Mouse (Mus musculus): Measurements from ENCODE around the gene Slc7a5.

Gene Slc7a5

DNA sequence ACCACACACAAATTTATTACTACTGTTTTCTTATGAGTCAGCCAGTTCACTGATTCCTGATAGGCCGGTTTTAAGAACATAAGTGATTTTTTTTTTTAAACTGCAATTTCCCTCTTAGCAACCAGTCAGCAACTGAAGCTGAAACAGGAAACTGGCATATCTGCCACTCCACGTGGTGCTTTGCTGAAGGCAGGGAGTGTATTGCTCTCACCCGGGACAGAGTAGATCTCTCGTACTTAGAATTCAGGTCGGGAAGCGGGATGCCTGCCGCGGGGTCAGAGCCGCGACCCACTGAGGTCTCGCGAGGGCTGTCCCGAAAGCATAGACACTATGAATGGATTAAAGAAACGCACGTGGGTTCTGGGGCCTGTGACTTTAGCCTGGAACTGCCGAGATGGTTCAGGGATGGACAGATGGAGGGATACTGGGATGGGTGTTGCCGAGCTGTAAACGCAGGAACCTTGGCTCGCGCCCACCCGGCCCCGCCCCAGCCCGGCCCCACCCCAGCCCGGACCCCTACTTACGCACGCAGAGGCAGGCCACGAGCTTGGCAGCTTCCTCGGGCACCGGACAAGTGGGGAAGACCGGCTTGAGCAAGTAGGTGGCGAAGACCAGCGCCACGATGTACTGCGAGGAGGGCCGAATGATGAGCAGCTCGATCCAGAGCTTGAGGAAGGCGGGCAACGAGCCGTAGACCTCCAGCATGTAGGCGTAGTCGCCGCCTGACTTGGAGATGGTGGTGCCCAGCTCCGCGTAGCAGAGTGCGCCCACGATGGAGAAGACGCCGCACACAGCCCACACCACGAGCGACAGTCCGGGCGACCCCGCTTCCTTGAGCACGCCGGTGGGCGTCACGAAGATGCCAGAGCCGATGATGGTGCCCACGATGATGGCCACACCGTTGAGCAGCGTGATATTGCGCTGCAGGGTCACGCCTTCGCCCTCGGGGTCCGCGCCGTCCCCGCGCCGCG lies 667 bp downstream of the Slc7a5 start:
- DNase-seq (ENCODE audit: low spot score) = peak; percentile 62

DNA sequence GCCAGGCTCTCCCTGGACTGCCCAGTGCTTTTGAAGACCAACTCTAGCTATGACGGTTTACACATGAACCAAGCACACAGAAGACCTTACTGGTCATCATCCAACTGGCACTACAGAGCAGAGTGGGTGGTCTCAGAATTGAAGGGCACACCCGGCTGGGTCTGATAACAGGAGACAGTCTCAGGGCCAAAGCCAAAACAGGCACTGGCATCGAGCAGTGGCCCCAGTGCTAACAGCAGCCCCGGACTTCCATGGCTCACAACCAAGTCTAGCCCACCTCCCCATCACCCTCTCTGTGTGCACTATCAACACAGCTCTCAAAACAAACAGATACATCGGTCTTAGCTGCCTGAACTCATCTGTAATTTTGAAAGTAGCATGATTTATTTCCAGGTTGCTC lies 1.6 kb downstream of the Slc7a5 start:
- DNase-seq (ENCODE audit: low spot score) = no peak

DNA sequence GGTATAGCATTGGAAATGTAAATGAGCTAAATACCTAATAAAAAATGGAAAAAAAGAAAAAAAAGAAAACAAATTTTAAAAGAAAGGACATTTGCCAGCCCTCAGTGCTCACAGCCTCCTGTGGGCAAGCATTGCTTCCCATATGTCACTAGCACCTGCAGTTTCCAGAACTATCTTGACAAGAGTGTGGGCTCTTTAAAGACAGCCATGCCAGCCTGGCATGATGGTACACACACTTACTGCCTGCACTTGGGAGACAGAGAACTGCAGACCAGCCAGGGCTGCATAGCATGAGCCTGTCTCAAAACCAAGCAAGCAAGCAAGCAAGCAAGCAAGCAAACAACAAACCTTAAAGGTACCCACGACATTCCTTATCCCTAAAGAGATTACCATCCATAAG lies 2.1 kb downstream of the Slc7a5 start:
- no peak for DNase-seq (ENCODE audit: low spot score)

DNA sequence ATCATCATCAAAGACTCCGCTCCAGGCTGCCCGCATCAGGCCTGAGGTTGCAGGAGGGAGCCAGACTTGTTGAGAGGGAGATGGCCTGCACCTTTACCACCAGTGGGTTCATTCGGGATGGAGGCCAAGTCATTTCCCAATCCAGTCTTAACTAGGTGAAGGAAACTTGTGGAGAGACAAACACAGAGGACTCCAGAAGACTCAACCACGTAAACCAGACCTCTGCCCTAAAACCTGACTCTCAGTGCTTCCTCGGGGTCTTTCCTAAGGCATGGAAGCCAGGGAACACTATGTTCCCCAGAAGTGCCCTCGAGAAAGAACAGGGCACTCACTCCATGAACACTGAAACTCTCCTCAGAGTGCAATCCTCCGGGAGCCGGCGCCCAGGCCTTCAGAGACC lies 2.5 kb downstream of the Slc7a5 start:
- no peak for DNase-seq (ENCODE audit: low spot score)

DNA sequence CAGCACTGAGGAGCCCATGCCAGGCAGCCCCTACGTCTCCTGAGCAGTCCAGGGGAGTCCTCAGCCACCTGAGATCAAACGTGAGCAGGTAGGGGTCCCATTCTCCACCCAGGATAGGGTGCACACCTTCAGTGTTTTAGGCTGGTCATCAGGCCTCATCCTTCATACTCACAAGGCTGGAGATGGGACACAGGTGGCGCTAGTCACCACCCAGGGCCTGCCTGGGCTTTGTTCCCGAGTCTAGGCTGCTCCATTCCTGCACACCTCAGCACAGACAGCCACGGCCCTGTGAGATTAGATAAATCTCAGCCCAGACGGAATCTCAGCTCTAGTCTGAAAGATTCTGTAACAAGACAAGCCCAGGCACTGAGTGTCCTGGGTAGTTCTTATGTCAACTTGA lies 3.5 kb downstream of the Slc7a5 start:
- DNase-seq (ENCODE audit: low spot score) = no peak

DNA sequence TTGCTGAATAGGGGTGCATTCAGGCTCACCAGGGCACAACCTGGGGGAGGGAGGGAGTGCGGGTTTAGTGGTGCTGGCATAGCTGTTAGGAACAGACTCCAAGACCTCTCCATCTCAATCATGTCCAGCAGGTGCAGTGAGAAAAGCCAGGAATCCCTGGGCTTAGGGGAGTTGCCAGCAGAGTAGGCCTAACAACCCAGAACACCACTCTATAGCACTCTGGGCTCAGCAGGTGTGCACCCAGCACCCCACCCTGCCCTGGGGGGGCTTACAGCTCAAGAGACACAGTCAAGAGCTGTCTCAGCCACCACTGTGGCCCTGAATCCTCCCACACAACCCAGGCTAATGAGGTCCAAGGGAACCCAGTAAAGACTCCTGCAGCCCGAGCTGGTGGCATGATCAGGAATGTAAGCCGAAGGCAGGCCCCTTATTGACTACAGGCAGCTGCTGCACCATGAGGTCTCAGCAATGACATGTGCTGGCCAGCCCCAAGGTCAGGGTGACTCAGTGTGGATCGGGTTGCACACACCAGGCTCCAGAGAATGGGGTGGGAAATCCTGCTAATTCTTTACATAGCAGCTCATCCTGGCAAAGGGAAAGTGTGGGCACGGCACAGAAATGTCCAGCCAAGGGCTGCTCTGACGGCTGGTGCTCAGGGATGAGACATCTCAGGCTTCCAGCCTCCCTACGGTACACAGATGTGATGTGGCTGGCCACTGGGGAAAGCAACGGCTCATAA lies 5.8 kb downstream of the Slc7a5 start:
- no peak for DNase-seq (ENCODE audit: low spot score)

DNA sequence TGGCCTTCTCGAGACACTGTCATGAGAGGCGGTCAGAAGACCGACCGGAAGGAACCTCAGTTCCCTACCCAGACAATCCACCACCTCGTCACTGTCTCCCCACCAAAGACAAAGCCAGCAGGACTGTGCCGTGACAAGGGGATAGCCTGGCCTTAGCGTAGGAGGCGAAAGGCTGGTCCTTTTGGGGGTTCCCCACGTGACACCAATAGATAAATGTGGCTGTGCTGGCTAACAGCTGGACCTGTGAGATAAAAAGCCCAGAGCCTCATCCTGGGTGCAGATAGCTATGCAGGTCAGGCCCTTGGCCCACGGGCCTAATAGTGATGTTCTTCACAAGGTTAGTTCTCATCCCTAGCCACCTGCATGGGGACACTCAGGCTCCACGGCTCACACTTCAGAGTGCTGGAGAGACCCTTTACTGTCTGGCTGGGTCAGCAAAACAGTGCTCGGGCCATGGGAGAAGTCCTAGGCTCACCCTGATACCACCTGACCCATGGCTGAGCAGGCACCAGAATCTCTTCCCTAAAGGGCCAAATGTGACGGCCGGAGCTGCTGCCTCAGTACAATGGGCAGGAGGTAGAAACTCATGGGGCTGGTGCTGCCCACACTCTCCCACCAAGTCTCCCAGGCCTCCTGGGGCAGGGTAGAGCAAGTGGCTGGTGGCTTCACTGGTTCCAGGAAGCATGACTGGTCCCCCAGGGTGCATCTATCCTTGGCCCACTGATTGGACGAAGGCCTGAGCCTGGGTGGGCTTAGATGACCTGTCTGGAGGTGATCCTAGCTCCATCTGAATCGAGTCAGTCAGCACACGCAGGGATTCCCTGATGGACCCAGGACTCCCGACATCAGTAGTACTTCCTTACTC lies 8.1 kb downstream of the Slc7a5 start:
- no peak for DNase-seq (ENCODE audit: low spot score)

DNA sequence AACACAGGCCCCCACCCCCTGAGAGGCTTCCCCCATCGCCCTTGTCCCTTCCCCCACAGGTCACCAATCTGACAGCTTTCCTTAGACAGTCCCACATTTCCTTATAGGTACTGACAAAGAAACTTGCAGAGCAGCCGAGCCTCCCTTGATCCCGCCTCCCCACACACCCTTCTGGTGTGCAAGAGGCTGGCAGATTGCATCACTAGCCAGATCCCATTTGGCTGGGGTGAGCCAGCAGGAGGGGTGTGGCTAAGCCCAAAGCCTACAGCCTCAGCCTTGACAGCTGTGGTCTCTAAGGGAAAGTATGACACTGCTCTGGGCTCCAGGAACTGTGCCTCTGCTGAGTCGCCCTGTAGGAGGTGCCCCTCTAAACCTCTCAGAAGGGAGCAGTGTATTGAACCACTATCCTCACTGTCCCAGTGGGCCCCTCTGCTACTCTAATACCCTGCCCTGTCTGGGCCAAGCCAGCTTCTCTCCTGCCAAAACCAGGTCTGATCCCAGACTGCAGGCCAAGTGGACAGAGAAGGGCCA lies 9.0 kb downstream of the Slc7a5 start:
- DNase-seq (ENCODE audit: low spot score) = no peak

DNA sequence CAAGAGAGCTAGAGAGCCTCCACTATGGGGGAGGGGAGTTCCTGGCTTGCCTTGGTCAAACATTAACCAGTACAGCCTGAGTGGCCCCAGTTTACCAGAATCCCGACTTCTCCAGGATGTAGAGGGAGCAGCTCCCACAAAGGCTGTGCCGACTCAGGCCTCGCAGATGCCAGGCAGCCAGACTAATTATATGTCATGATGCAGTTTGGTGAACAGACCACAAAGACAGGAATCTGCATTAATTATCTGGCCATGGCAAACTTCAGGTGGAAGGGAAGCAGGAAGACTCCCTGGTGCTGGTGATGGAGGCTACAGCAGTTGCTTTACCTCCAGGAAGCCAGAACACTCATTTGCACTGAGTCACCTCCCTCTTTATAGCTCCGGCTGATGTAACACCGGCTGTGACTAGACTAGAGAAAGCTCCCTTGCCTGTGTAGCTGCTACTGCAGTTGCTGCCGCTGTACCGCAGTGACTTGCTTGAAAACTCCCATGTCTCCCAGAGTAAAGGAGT lies 9.6 kb downstream of the Slc7a5 start:
- no peak for DNase-seq (ENCODE audit: low spot score)

DNA sequence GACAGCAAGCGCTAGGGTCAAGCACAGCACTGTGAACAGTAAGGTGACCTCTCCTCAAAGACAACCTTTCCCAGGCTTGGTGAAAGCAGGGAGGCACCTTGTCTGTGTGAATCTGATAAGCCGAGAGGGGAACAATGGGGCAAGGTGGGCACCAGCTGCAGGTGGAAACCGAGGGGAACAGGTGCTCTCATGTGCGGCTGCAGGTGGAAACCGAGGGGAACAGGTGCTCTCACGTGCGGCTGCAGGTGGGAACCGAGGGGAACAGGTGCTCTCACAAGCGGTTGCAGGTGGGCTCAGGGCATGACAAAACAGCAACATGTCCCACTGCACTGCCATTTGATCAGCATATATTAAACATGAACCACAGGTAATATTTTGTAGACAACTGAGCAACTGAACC lies 10.3 kb downstream of the Slc7a5 start:
- DNase-seq (ENCODE audit: low spot score) = no peak

DNA sequence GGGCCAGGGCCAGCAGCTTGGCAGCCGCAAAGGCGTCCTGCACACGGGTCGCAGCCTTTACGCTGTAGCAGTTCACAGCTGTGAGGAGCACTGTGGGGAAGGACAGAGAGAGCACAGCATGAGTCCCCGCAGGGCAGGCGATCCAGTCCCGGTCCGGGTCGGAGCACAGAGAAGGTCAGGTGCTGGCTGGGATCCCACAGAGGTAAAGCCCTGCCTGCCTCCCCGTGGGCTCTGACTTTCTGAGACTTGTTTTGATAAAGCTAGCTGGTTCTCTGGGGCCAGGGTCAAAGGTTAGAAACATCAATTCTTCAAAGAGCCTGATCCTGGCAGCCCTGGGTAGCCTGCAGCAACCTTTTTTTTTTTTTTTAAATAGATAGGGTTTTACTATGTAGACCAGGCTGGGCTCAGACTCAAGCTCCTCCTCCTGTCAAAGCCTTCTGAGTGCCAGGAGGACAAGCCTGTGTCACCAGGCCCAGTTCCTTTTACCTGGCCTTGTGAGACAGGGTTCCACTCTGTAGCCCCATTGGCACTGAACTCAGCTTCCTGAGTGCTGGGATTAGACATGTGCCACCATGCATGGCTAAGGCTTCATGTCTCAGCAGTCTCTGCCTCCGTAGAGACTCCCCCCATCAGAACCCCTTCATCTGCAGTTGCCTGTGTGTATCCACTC lies 10.9 kb downstream of the Slc7a5 start:
- no peak for DNase-seq (ENCODE audit: low spot score)

DNA sequence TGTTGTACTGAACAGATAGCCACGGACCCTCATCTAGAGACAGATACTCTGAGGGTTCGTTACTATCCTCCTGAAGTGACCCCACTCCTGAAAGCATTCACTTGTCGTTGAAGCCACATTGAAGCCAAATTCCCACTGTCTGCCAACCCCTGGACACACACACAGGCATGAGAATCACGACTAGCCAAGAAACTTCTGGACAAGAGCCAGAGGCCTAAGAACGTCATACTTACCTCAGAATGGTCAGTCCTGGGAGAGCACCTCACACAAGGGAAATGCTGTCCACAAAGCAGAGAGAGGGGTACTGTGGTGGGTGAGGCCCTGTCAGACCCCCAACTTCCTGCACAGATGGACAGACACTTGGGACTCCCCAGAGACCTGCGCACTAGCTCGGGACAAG lies 11.6 kb downstream of the Slc7a5 start:
- no peak for DNase-seq (ENCODE audit: low spot score)

DNA sequence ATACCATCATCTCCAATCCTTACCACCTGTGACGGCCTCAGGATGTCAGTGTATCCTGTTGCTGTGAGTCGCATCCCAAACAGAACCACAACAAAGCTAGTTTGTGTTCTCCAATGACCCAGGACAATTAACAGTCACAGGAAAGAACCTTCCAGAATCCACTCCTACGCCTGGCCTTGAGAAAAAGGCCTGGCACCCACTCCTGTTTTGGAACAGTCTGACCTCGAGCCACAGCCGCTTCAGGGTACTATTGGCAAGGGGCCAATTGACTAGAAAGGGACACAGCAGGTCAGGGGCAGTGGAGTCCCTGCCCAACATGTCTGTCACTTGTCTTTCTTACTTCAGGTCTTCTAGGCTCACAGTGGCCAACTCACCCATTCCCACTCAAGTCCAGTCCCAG lies 14.6 kb downstream of the Slc7a5 start:
- peak; percentile 77 for DNase-seq (ENCODE audit: low spot score)

DNA sequence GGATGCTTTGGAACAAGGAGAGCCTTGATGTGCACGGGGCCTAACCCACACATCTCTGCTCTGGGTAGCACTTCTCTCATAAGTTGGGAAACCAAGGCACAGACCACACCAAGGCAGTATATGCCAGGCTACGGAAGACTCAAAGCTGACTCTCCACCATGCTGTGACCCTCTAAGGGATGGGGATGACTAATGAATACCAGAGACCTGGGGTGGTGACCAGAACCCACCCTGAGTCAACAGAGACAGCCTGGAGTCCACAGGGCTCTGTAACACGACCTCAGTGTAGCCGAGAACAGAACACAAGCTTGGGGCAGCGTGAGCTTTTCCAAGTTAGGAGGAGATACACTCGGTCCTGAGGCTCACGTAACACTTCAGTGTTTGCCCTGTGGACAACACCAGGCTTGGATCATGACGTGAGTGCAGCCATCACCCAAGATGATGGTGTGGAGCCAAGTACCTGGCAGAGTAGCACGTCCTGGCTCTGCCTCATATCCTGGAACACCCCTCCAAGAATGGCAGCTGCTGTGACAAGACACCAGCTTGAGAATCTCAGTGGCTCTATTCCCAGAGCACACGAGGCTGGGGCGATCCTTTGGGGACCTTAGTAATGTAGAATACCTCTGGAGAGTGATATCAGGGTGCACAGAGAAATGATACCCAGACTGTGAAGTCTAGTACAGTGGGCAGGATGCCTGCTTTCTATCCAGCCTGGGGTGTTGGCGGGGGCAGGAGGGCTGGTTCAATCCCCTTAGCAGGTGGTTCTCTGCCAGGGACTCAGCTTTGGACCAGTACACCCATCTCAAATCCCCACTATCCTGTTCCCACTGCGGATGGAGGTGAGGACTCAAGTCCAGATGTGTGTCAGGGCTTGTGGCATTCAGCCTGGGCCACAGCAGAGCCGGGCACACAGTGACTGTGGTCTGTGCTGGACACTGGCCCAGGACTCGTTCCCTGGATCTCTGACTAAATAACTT lies 17.4 kb downstream of the Slc7a5 start:
- DNase-seq (ENCODE audit: low spot score) = no peak

DNA sequence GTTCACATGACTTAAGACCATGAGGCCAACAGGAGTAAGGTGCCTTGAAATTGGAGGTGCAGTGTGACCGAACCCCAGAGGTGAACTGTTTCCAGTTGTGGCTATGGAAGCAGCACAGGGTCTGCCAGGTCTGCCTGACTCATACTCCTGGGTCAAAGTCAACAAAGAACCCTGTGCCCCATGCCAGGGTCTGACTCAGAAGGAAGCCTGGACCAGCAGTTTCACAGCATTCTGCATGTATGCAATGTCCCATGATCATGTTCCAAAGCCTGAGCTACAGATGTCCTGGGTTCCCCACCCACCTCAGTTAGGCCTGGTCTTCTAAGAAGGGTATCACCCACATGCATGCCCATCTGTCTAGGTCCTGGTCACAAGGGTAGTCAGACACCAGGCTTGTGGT lies 18.2 kb downstream of the Slc7a5 start:
- no peak for DNase-seq (ENCODE audit: low spot score)

DNA sequence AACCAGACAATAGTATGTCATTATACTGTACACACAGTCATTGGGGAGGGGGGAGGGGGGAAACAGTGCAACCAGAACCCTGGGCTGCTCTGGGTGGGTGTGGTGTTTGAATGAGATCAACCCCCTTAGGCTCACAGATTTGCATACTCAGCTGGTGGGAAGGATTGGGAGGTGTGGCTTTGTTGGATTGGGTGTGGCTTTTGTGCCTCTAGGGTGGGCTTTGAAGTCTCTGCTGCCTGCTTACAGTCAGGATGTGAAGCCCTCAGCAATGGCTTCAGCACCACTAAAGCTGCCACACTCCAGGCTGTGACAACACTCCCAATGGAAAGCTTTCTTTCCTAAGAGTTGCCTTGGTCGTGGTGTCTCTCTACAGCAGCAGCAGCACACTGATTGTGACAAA lies 19.9 kb downstream of the Slc7a5 start:
- DNase-seq (ENCODE audit: low spot score) = no peak

DNA sequence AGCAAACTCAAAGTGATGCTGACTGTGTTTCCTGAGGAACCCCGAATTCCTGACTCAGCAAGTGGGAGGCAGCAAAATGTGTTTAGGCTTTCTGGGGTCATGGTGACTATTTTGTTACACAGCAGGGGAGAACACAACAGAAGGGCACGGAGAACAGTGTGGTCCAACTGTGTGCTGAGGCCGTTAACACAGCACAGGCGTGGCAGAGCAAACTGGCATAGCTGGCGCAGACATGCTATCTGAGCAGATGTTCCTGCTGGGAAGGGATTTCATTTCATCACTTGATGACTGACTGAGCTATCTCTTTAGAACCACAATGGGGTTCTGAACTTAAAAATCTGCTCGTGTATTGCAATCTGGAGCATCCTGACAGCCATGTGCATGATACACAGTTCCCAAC lies 22.1 kb downstream of the Slc7a5 start:
- no peak for DNase-seq (ENCODE audit: low spot score)

DNA sequence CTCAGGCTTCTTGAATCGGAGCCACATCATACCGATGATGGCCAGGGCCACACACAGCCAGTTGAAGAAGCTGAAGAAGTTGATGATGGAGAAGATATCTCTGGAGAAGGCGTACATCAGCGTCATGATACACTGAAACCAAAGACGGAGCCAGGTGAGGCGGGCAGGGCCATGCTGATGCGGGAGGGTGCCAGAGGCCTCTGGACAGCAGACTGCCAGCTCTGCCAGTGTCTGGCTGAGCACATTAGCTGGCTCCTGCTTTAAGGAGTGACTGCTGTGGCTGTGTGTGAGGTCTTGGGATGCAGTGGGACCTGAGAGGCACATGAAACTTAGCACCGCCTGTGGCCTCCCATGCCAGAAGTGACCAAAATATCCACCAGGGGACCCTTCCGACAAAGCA lies 22.5 kb downstream of the Slc7a5 start:
- DNase-seq (ENCODE audit: low spot score) = no peak

DNA sequence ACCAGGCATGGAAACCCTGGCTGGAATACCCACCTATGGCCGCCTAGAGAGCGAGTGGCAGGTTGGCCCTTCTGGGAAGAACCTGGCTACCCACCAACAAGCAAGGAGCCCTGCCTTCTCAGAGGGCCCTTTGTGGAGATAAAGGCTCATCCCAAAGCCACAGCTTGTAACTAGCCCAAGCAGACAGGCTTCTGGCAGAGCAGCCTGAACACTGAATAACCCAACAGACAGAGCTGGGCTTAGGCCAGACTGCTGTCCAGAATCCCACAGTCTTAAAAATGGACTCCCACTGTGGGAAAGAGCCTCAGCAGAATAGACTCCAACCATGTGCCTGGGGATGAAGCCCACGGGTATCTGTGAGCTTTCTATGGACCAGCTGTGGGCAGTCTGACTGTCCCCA lies 23.3 kb downstream of the Slc7a5 start:
- DNase-seq (ENCODE audit: low spot score) = no peak

DNA sequence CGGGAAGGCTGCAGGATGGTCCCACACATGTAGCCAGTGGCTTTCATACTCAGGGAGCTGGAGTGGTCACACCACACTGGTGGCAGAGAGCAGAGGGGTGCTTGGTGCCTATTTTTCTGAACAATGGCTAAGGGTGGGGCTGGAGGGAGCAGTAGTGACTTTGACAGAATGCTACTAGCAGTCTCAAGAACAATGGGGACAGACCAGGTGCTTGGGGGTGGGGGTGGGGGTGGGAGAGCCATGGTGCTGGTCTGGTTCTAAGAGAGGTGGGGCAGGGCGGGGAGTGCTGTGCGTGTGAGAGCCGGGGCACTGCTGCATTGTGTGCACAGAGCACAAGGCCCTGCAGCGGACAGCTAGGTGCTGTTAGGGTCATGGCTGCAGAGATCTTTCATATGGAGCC lies 25.6 kb downstream of the Slc7a5 start:
- DNase-seq (ENCODE audit: low spot score) = no peak
